Mouse (Mus musculus) kidney, postnatal 0 days (tissue): Measurements from ENCODE around the gene Sh3tc1. TPM values are rescaled to one million over a fixed set of nuclear protein-coding genes. Genes with fewer than 3 reads are reported as not detected.

Experiments used
- ATAC-seq: fragments of 200-750 bp; cut with Nextera tagmentation; replicated peaks from 2 replicates; pipeline ENCODE4 v1.8.0; 2017; ENCODE audit warnings: low read depth, moderate number of reproducible peaks, moderate TSS enrichment, moderate library complexity; ENCODE audit not compliant: low FRiP score
- DNase-seq: peaks from one replicate; pipeline ENCODE4 v3.0.0-alpha.2; 2016; ENCODE audit warnings: low spot score
- H3K27ac ChIP-seq: fragments of 300-500 bp; sonication (generic); 2 replicates; pipeline ENCODE4 v1.5.1; 2014; ENCODE audit warnings: mild to moderate bottlenecking
- H3K27me3 ChIP-seq: fragments of 300-500 bp; sonication (generic); 2 replicates; pipeline ENCODE4 v1.6.1; 2014; ENCODE audit warnings: low read length, mixed read lengths; ENCODE audit not compliant: insufficient read depth
- H3K36me3 ChIP-seq: fragments of 300-500 bp; sonication (generic); 2 replicates; pipeline ENCODE4 v1.6.1; 2014; ENCODE audit warnings: low read length, mixed read lengths; ENCODE audit not compliant: insufficient read depth
- H3K4me1 ChIP-seq: fragments of 300-500 bp; sonication (generic); replicated peaks from 2 replicates; pipeline ENCODE4 v1.6.1; 2014; ENCODE audit warnings: antibody characterized with exemption, low read length, mixed read lengths; ENCODE audit not compliant: insufficient read depth
- H3K4me2 ChIP-seq: fragments of 300-500 bp; sonication (generic); 2 replicates; pipeline ENCODE4 v1.6.1; 2014; ENCODE audit warnings: mild to moderate bottlenecking, low read length, moderate library complexity, mixed read lengths
- H3K4me3 ChIP-seq: fragments of 300-500 bp; sonication (generic); replicated peaks from 2 replicates; pipeline ENCODE4 v1.5.1; 2014; ENCODE audit warnings: low read depth, low read length
- H3K9ac ChIP-seq: fragments of 300-500 bp; sonication (generic); 2 replicates; pipeline ENCODE4 v1.6.1; 2014; ENCODE audit warnings: low read depth, low read length
- H3K9me3 ChIP-seq: fragments of 300-500 bp; sonication (generic); replicated peaks from 2 replicates; pipeline ENCODE4 v1.6.1; 2016; ENCODE audit warnings: low read length, inconsistent platforms, mixed read lengths
- CTCF ChIP-seq: IDR thresholded peaks from 2 replicates; pipeline ENCODE4 v1.5.1; 2016; ENCODE audit warnings: antibody characterized with exemption, low read depth, mild to moderate bottlenecking, moderate library complexity
- WGBS: fragments of 180-500 bp; shearing (Covaris S2); extraction: QIAGEN DNeasy Blood & Tissue Kit; methylation state at CpG from one replicate; pipeline ENCODE4 v1.1.7; 2014; 5-methylcytosine and 5-hydroxymethylcytosine counted together
- polyA plus RNA-seq: library from polyadenylated mRNA; unstranded; fragments of >200 nt; fragmentation: Nextera tagmentation; extraction: Ambion mirVana; gene quantifications from 2 replicates; pipeline ENCODE4 v1.2.1, GENCODE M21; 2015

Sh3tc1 gene
- polyA plus RNA-seq, 1 experiment from 2014 or later = 19.0 TPM

- TF ChIP-seq CTCF = no peak
- Histone ChIP-seq H3K4me3 (no peak overlapping the region), H3K27me3 (no peaks in the 10 kb centered on the region), H3K4me1 (peaks cover 34% of the 10 kb centered on the region), H3K4me2 (no peak overlapping the region), H3K27ac (peak overlapping the region; percentile 70), H3K9me3 (no peaks in the 10 kb centered on the region), H3K36me3 (no peaks in the 10 kb centered on the region), H3K9ac (no peak overlapping the region)
- 17% methylated on average over 11 of the region's 11 CpGs for WGBS
- ATAC-seq = peak; percentile 19; the same call in 1 of the 2 replicates
- DNase-seq = peak; percentile 84
These were observed 69.9 kb downstream of the Sh3tc1 start for GRCm38 (mm10) chr5:35669747-35670411.

- 92% methylated on average over 7 of the region's 7 CpGs for WGBS
- DNase-seq = no peak
These were observed 73.6 kb downstream of the Sh3tc1 start for GRCm38 (mm10) chr5:35666152-35666551.

GRCm38 (mm10) chr5:35662021-35662545 is 77.7 kb downstream of the Sh3tc1 start:
- no peak overlapping the region for H3K4me3 ChIP-seq
- no peak overlapping the region for H3K9ac ChIP-seq
- DNase-seq (no peak), ATAC-seq (no peak)
- H3K36me3 ChIP-seq = no peaks in the 10 kb centered on the region
- TF ChIP-seq CTCF = no peak
- no peaks in the 10 kb centered on the region for H3K4me1 ChIP-seq
- H3K27ac ChIP-seq = no peak overlapping the region
- no peaks in the 10 kb centered on the region for H3K9me3 ChIP-seq
- no peaks in the 10 kb centered on the region for H3K27me3 ChIP-seq
- H3K4me2 ChIP-seq = no peak overlapping the region
- WGBS = 69% methylated on average over 9 of the region's 9 CpGs

More at GRCm38 (mm10) chr5:35666152-35666551, 73.6 kb downstream of the Sh3tc1 start:
- Histone ChIP-seq H3K9me3 (no peaks in the 10 kb centered on the region), H3K4me2 (no peak overlapping the region), H3K4me1 (peaks cover 16% of the 10 kb centered on the region; the same call in 1 of the 2 replicates), H3K9ac (no peak overlapping the region), H3K36me3 (no peaks in the 10 kb centered on the region), H3K27ac (no peak overlapping the region), H3K27me3 (no peaks in the 10 kb centered on the region), H3K4me3 (no peak overlapping the region)
- TF ChIP-seq CTCF = no peak
- no peak for ATAC-seq

GRCm38 (mm10) chr5:35661210-35661609 is 78.6 kb downstream of the Sh3tc1 start:
- no peaks in the 10 kb centered on the region for H3K27me3 ChIP-seq
- H3K36me3 ChIP-seq = no peaks in the 10 kb centered on the region
- H3K4me2 ChIP-seq = no peak overlapping the region
- 43% methylated on average over 6 of the region's 6 CpGs for WGBS
- TF ChIP-seq CTCF = no peak
- no peaks in the 10 kb centered on the region for H3K4me1 ChIP-seq
- no peak overlapping the region for H3K4me3 ChIP-seq
- no peak overlapping the region for H3K9ac ChIP-seq
- ATAC-seq (no peak), DNase-seq (peak; percentile 23)
- no peaks in the 10 kb centered on the region for H3K9me3 ChIP-seq
- H3K27ac ChIP-seq = no peak overlapping the region

GRCm38 (mm10) chr5:35659503-35659902 is 80.3 kb downstream of the Sh3tc1 start:
- TF ChIP-seq CTCF = no peak
- WGBS = 60% methylated on average over 3 of the region's 3 CpGs
- no peaks in the 10 kb centered on the region for H3K4me1 ChIP-seq

GRCm38 (mm10) chr5:35655753-35656485 is 83.9 kb downstream of the Sh3tc1 start:
- TF ChIP-seq CTCF = no peak
- DNase-seq (no peak), ATAC-seq (no peak)
- 91% methylated on average over 10 of the region's 10 CpGs for WGBS
- H3K4me2 ChIP-seq = no peak overlapping the region
- H3K9ac ChIP-seq = no peak overlapping the region
- H3K9me3 ChIP-seq = no peaks in the 10 kb centered on the region
- no peaks in the 10 kb centered on the region for H3K36me3 ChIP-seq
- H3K27ac ChIP-seq = no peak overlapping the region
- no peaks in the 10 kb centered on the region for H3K4me1 ChIP-seq
- no peak overlapping the region for H3K4me3 ChIP-seq
- H3K27me3 ChIP-seq = no peaks in the 10 kb centered on the region

More at GRCm38 (mm10) chr5:35659503-35659902, 80.3 kb downstream of the Sh3tc1 start:
- no peak overlapping the region for H3K4me3 ChIP-seq
- no peak for DNase-seq
- H3K9ac ChIP-seq = no peak overlapping the region
- no peaks in the 10 kb centered on the region for H3K36me3 ChIP-seq
- no peaks in the 10 kb centered on the region for H3K27me3 ChIP-seq
- no peaks in the 10 kb centered on the region for H3K9me3 ChIP-seq
- H3K4me2 ChIP-seq = no peak overlapping the region
- H3K27ac ChIP-seq = no peak overlapping the region
- no peak for ATAC-seq
